Mouse (Mus musculus) splenic B cell, adult 2 months (primary cell): ENCODE measurements around the gene Jmjd6.
"Not testable (repeated sequence)": the region's sequence is repeated elsewhere in the genome, so short reads cannot be mapped to it uniquely, and the experiment has no call there.

ENCODE experiments used
- DNase-seq: peaks from one replicate; pipeline ENCODE4 v3.0.0-alpha.2; 2011; ENCODE audit warnings: low read depth, low spot score
- H3K27me3 ChIP-seq: 2 replicates; pipeline ENCODE4 v1.6.1; 2012; ENCODE audit warnings: mild to moderate bottlenecking, low read length, moderate library complexity, mixed read lengths; ENCODE audit not compliant: control insufficient read depth, poor library complexity, insufficient read depth, severe bottlenecking
- H3K36me3 ChIP-seq: 2 replicates; pipeline ENCODE4 v1.6.1; 2012; ENCODE audit warnings: mild to moderate bottlenecking, low read length, moderate library complexity, mixed read lengths; ENCODE audit not compliant: control insufficient read depth, poor library complexity, insufficient read depth, severe bottlenecking

Jmjd6 gene

DNA sequence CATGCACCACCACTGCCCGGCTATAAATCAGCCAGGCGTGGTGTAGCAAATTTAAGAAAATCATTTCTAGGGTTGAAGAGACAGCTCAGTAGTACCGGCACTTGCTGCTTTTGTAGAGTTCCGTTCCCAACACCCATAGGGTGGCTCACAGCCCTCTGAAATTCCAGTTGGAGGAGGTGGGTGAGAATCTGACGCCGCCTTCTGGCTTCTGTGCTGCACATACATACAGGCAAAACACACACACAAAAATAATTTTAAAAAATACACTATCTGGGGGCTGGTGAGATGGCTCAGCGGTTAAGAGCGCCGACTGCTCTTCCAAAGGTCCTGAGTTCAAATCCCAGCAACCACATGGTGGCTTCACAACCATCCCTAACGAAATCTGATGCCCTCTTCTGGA, 19.4 kb downstream of the Jmjd6 start:
- not testable (repeated sequence) for DNase-seq, H3K36me3 ChIP-seq

DNA sequence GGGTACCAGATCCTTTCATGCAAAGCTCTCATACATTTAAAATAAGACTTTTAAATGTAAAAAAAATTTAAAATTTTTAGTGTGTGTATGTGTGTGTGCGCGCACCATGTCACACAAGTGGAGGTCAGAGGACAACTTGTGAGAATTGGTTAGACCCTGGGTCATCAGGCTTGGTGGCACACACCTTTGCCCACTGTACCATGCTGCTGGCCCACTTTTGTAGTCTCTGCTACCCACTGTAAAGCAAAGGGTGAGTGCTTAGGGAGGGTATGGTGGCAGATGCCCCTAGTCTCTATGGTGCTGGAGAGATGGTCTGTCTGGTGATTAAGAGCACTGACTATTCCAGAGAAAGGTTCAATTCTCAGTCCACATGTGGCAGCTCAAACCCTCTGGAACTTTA, 20.0 kb downstream of the Jmjd6 start:
- no peaks in the 10 kb centered on the region for H3K27me3 ChIP-seq
- DNase-seq: no peak
- H3K36me3 ChIP-seq: no peaks in the 10 kb centered on the region

More for the DNA sequence above, 19.4 kb downstream of the Jmjd6 start:
- not testable (repeated sequence) for H3K27me3 ChIP-seq

DNA sequence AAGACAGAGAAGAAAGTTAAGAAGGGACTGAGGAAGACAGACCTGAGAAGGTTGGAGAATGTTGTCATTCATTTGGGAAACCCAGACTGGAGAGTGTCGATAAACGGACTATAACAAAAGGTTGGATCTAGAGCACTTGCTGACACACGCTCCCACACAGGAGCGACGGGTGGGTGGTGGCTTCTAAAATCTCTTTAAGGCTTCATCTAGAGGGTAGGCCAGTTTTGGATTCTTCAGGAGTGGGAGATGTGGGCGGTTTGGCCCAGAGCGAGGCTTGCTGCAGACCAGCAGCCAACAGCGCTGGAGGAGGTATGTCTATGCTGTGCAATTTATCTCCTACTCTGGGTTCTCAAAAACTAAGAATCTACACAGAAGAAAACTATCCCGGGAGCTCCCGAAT, 20.6 kb downstream of the Jmjd6 start:
- DNase-seq: no peak
- Histone ChIP-seq H3K27me3 (no peaks in the 10 kb centered on the region), H3K36me3 (no peaks in the 10 kb centered on the region)

DNA sequence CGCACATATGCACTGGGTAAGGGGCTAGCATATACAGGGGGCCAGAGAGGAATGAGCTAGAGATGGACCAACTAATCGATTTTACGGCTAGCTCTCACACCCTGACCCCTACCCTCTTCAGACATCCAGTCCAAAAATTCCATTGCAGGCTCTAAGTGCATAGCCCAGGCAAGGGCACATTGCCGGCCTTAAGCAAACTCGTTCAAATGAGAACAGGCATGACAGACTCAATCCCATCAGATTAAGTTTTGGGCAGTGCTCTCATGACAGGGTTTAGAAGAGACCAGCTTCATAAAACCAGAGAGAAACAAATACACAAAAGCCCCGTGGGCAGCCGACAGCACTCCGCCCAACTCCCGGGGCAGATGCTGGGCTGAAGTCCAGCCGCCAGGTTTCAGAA, 21.0 kb downstream of the Jmjd6 start:
- no peak for DNase-seq
- no peaks in the 10 kb centered on the region for H3K36me3 ChIP-seq
- no peaks in the 10 kb centered on the region for H3K27me3 ChIP-seq

- DNase-seq: no peak
- no peaks in the 10 kb centered on the region for H3K27me3 ChIP-seq
- no peaks in the 10 kb centered on the region for H3K36me3 ChIP-seq
These were observed 21.9 kb downstream of the Jmjd6 start for GRCm38 (mm10) chr11:116821057-116821940.

DNA sequence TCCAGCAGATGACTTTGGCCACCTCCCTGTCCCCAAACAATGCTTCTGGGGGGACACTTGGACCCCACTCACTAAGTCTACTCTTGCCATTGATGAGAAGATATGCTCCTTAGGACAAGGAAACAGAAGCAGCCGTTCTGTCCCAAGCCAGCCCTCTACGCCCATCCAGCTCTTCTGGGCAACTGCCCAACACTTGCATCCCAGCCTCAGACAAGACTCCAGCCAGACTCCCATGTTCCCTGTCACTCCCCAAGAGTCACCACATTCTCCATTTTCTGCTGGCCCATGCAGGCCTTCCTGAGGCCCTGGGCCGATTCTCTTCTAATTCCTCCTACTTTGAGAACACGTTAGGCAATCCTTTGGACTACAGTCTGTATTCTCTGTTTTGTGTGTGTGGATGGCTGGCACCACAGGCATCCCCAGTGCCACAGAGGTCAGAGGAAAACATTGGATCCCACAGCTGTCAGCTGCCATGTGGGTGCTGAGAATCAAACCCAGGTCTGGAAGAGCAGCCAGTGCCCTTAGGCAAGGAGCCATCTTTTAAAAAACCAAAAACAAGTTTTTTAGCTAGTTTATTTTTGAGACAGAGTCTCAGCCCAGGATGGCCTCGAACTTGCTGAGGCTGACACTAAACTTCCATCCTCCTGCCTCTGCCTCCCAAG, 23.2 kb downstream of the Jmjd6 start:
- H3K27me3 ChIP-seq: no peaks in the 10 kb centered on the region
- no peak for DNase-seq
- H3K36me3 ChIP-seq: no peaks in the 10 kb centered on the region

DNA sequence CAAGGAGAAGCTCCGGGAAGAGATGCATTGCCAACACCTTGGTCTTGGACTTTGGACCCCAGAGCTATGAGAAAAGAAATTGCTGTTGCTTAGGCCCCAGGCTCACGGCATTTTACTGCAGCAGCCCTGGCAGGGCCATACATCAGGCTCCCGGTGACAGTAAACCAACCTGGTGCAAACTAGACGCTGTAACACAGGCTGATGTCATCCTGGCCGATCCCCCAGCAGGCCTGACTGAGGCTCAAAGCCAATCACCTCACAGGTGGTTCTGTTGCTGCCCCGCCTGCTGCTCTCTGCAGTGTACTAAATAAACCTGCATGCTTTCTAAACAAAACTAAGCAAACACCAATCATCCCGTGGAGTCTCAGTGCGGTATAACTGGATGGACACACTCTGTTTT, 24.5 kb downstream of the Jmjd6 start:
- no peak for DNase-seq
- Histone ChIP-seq H3K36me3 (no peaks in the 10 kb centered on the region), H3K27me3 (no peaks in the 10 kb centered on the region)

DNA sequence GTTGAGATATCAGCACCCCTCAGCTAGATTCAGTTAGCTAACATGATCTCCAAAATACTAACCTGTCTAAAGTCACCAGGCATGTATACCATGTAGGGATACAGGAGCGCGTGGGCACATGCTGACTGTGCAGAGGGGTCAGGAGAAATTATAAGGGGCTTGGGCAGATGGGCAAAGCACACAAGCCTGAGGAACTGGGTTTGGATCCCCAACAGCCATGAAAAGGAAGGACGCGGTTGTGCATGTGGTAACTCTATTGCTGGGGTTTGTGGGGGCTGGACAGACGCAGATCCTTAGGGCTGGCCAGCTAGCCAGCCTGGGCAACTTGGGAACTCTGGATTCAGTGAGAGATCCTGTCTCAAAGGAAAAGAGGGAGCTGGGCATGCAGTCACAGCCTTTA, 25.7 kb downstream of the Jmjd6 start:
- Histone ChIP-seq H3K36me3 (no peaks in the 10 kb centered on the region), H3K27me3 (no peaks in the 10 kb centered on the region)
- no peak for DNase-seq

- no peak for DNase-seq
- no peaks in the 10 kb centered on the region for H3K36me3 ChIP-seq
These were observed 26.5 kb downstream of the Jmjd6 start for GRCm38 (mm10) chr11:116816769-116817168.

DNA sequence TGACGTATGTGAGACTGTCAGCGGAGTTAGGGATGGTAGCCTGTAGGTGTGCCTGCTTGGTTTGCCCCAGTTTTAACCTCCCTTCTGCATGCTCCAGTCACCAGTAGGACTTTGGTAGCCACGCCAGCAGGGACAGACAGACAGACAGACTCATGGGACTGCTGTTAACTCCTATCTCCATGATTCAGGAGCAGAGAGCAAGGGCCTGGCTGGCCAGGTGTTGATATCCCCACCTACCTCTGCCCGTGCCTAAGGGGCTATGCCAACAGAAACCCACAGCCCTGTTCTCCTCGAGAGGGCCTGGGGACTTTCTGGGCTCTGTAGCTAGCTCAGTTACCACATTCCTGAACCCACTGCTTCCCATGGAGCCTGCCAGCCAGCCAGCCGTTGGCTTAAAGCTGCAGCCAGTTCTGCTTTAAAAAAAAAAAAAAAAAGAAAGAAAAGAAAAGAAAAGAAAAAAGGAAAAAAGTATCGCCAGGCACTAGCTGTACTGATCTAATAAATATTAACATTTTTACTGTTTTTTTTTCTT, 28.3 kb downstream of the Jmjd6 start:
- Histone ChIP-seq H3K36me3 (no peaks in the 10 kb centered on the region), H3K27me3 (no peaks in the 10 kb centered on the region)
- no peak for DNase-seq

More at GRCm38 (mm10) chr11:116816769-116817168, 26.5 kb downstream of the Jmjd6 start:
- no peaks in the 10 kb centered on the region for H3K27me3 ChIP-seq

DNA sequence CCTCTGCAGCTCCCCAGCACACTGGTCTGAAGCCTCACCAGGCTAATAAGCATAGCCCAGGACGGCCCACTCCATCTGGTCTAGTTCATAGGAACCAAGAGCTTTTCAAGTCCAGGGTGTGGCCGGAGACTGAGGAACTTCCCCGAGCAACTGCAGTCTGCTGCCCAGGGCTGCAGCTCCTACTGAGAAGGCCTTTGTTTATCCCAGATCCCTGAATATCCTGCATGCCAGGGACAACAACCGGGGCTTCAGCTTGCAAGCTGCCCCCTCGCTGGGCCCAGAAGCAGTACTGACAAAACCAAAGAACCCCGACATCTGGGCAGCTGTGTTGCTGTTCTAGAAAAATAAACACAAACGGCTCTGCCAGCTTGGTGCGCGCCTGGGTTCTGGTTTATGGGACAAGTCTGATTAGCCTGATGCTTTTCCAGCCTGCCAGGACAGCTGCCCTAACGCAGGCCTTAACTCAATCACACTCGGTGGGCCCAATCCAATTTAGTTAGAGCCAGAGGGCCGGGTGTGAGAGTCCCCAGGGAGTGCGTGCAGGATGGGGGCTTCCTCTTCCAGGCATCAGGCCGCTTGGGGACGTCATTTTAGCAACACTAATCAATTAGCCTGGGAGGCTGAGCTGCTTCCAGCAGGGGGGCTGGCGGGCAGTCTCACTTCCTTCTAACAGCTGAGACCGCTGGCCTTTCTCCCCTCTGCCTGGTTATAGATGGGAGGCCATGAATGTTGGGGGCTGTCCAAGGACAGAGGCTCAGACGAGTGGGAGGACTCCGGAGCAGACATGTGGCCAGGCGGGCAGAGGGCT, 29.0 kb downstream of the Jmjd6 start:
- no peak for DNase-seq
- H3K27me3 ChIP-seq: no peaks in the 10 kb centered on the region

GRCm38 (mm10) chr11:116813610-116814009, 29.6 kb downstream of the Jmjd6 start:
- no peak for DNase-seq
- no peaks in the 10 kb centered on the region for H3K36me3 ChIP-seq
- no peaks in the 10 kb centered on the region for H3K27me3 ChIP-seq

More for the DNA sequence above, 29.0 kb downstream of the Jmjd6 start:
- H3K36me3 ChIP-seq: no peaks in the 10 kb centered on the region

DNA sequence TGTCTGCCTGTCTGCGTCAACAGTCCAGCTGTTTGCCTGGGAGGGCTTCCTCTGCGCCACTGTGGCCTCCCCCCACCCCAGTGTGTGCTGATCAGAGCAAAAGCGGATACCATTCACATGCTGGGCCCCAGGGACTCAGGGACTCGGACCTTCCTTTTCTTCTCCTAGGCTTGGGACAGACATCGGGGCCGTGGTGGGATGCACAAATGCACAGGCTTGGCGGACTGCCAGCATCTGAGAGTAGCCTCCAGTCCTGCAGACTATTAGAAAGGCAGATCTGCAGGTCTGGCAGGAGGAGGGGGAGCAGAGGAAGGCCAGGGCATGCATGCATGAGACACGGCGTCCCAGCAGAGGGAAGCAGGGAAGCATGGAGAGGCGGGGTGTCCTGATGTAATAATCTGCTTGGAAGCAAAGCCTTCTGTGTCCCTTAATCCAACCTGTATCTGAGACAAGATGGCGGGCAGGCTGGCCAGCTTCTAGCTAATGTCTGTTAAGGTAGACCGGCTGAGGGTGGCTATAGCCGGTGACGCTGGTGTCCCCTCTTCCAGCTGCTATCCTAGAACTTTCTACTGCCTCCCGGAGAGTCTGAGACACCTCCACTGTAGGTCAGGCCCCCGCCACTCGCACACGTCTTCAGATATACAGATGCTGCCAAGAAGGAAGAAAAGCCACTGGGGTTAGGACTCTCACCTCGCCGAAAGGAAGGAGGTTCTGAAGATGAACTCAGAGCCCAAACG, 30.3 kb downstream of the Jmjd6 start:
- no peak for DNase-seq
- Histone ChIP-seq H3K36me3 (no peaks in the 10 kb centered on the region), H3K27me3 (no peaks in the 10 kb centered on the region)
